Comparison of ENCODE assay signal across 8 mouse cellular contexts in the genomic region with DNA sequence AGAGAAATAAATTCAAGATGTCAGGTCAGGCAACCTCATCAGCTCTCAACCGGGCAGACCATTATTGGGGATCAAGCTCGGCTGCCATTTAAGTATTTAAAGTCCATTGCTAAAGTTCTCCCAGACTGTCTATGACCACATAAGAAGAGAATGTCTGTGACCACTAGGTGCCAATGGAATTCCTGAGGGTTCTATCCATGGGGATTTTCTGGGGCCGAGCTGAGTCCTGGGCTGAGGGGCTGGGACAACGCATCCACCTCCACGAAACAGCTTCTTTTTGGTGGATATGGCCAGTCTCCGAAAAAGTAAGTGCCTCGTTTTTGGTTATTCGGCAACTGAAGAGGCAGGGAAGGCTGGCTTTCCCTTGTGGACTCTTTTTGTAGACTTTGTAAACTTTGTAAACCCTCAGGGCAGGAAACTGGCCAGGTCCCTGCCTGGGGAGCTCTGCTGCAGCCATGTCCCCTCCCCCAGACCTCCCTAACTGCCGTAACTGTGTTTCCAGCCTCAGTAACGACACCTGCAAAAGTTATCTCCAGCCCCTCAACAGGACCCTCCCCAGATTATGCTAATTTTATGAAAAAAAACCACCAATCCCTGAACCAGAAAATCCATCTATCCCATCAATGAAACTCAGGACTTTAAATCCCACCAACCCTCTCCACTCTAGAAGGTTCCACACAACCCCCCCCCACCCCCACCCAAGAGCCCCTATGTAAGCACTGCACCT. TPM values are rescaled to one million over a fixed set of nuclear protein-coding genes. Genes with fewer than 3 reads are reported as not detected.
DNase-seq lines count a peak whose midpoint lies in the region; ATAC-seq and TF ChIP-seq lines count a peak whose summit lies in the region.

A gene (plus strand): TSS at position 200 of the 727 bp plus-strand sequence.

- DNase-seq in liver, adult 2 months (ENCODE audit: extremely low read depth, low read depth, low spot score) = no peak
- no peak for DNase-seq in liver
- no peak for DNase-seq in left cerebral cortex, adult 8-10 months (ENCODE audit: low spot score in 2 of 2)
- DNase-seq in cerebellum, adult 11-12 months = no peak
- no peak for DNase-seq in T-cell, adult 2 months (ENCODE audit: low spot score)

- no peak within 1 kb of the TSS for H3K4me3 ChIP-seq in liver, adult 2 months (ENCODE audit: insufficient read depth, low read depth, low read length)
- H3K4me3 ChIP-seq in heart, embryonic 11.5 days (ENCODE audit: low read depth, low read length) = no peak within 1 kb of the TSS
- H3K4me3 ChIP-seq in midbrain, embryonic 15.5 days = no peak within 1 kb of the TSS

- peaks cover 4% of the 10 kb centered on the region; the same call in 1 of the 2 replicates for H3K36me3 ChIP-seq in liver, adult 2 months (ENCODE audit: control insufficient read depth, insufficient read depth, low read length)
- H3K36me3 ChIP-seq in heart, embryonic 11.5 days (ENCODE audit: control insufficient read depth, insufficient read depth, low read length) = no peaks in the 10 kb centered on the region
- H3K36me3 ChIP-seq in midbrain, embryonic 15.5 days (replicated peaks) = no peaks in the 10 kb centered on the region

- WGBS in liver, adult 2 months = 79% methylated on average over 10 of the region's 10 CpGs
- 69% methylated on average over 10 of the region's 10 CpGs for WGBS in heart, embryonic 11.5 days (ENCODE audit: insufficient replicate concordance)
- 83% methylated on average over 10 of the region's 10 CpGs for WGBS in midbrain, embryonic 15.5 days

- H3K27me3 ChIP-seq in liver, adult 2 months (ENCODE audit: control insufficient read depth, insufficient read depth, low read length) = no peaks in the 10 kb centered on the region
- no peaks in the 10 kb centered on the region for H3K27me3 ChIP-seq in heart, embryonic 11.5 days (ENCODE audit: control insufficient read depth, insufficient read depth, low read length)
- no peaks in the 10 kb centered on the region for H3K27me3 ChIP-seq in midbrain, embryonic 15.5 days (replicated peaks)

- no peak for ATAC-seq in common myeloid progenitor, adult 5-6 weeks (replicated peaks; ENCODE audit: low read depth, poor library complexity, severe bottlenecking)
- no peak for ATAC-seq in heart, embryonic 11.5 days (replicated peaks; ENCODE audit: insufficient number of reproducible peaks, low FRiP score, low TSS enrichment)
- no peak for ATAC-seq in midbrain, embryonic 15.5 days (replicated peaks)

- H3K79me2 ChIP-seq in liver, adult 2 months (ENCODE audit: control insufficient read depth, insufficient read depth, low read length) = no peaks in the 10 kb centered on the region

- no peaks in the 10 kb centered on the region for H3K9me3 ChIP-seq in heart, embryonic 11.5 days (replicated peaks; ENCODE audit: control insufficient read depth, low read length)
- no peaks in the 10 kb centered on the region for H3K9me3 ChIP-seq in midbrain, embryonic 15.5 days

- H3K9ac ChIP-seq in liver, adult 2 months (ENCODE audit: low read depth, low read length) = no peak within 1 kb of the TSS
- no peak within 1 kb of the TSS for H3K9ac ChIP-seq in heart, embryonic 11.5 days (ENCODE audit: low read depth, low read length)
- no peak within 1 kb of the TSS for H3K9ac ChIP-seq in midbrain, embryonic 15.5 days

- H3K27ac ChIP-seq in liver, adult 2 months (replicated peaks; ENCODE audit: insufficient read depth, low read depth, low read length) = no peak within 1 kb of the TSS
- no peak within 1 kb of the TSS for H3K27ac ChIP-seq in heart, embryonic 11.5 days (ENCODE audit: low read depth, low read length)
- no peak within 1 kb of the TSS for H3K27ac ChIP-seq in midbrain, embryonic 15.5 days

- no peaks in the 10 kb centered on the region for H3K4me1 ChIP-seq in liver, adult 2 months (ENCODE audit: control insufficient read depth, insufficient read depth, low read length)
- no peaks in the 10 kb centered on the region; the same call in 1 of the 2 replicates for H3K4me1 ChIP-seq in heart, embryonic 11.5 days (ENCODE audit: control insufficient read depth, insufficient read depth, low read length)
- no peaks in the 10 kb centered on the region for H3K4me1 ChIP-seq in midbrain, embryonic 15.5 days

- TF ChIP-seq CTCF in liver, adult 2 months (IDR thresholded peaks at IDR 0.05; ENCODE audit: low read depth, low read length) = no peak

- no peak for TF ChIP-seq POLR2A in liver, adult 2 months (IDR thresholded peaks at IDR 0.05; ENCODE audit: extremely low read depth, insufficient read depth, low read length)

- no peak within 1 kb of the TSS for H3K4me2 ChIP-seq in heart, embryonic 11.5 days
- no peak within 1 kb of the TSS for H3K4me2 ChIP-seq in midbrain, embryonic 15.5 days

RNA-seq across cellular contexts. Expression of the gene that starts here (rescaled TPM):
- 132 and 138 TPM in 2 replicates for total RNA-seq in liver, adult 2 months (2014; rRNA removed)
- polyA plus RNA-seq in liver, adult 2 months (2012; rRNA removed) = 51.5 and 55.1 TPM in 2 replicates
- 326 and 362 TPM in 2 replicates for total RNA-seq in common myeloid progenitor, adult 5-6 weeks (2017)
- 336 and 340 TPM in 2 replicates for polyA plus RNA-seq in heart, embryonic 11.5 days (2014; fragmentation: Nextera tagmentation; extraction: Ambion mirVana)
- 100 to 1,000 TPM; 137 to 150 (median 142) TPM for total RNA-seq in left cerebral cortex, adult 8-10 months (2022)
- 382 and 383 TPM in 2 replicates for polyA plus RNA-seq in midbrain, embryonic 15.5 days (2015; fragmentation: Nextera tagmentation; extraction: Ambion mirVana)
